Mouse (Mus musculus) kidney, postnatal 0 days (tissue): ENCODE measurements around the gene Dennd1a. TPM values are rescaled to one million over a fixed set of nuclear protein-coding genes. Genes with fewer than 3 reads are reported as not detected.

Source experiments
- ATAC-seq: fragments of 200-750 bp; cut with Nextera tagmentation; replicated peaks from 2 replicates; pipeline ENCODE4 v1.8.0; 2017; ENCODE audit warnings: low read depth, moderate number of reproducible peaks, moderate TSS enrichment, moderate library complexity; ENCODE audit not compliant: low FRiP score
- DNase-seq: peaks from one replicate; pipeline ENCODE4 v3.0.0-alpha.2; 2016; ENCODE audit warnings: low spot score
- H3K27ac ChIP-seq: fragments of 300-500 bp; sonication (generic); 2 replicates; pipeline ENCODE4 v1.5.1; 2014; ENCODE audit warnings: mild to moderate bottlenecking
- H3K27me3 ChIP-seq: fragments of 300-500 bp; sonication (generic); 2 replicates; pipeline ENCODE4 v1.6.1; 2014; ENCODE audit warnings: low read length, mixed read lengths; ENCODE audit not compliant: insufficient read depth
- H3K36me3 ChIP-seq: fragments of 300-500 bp; sonication (generic); 2 replicates; pipeline ENCODE4 v1.6.1; 2014; ENCODE audit warnings: low read length, mixed read lengths; ENCODE audit not compliant: insufficient read depth
- H3K4me1 ChIP-seq: fragments of 300-500 bp; sonication (generic); replicated peaks from 2 replicates; pipeline ENCODE4 v1.6.1; 2014; ENCODE audit warnings: antibody characterized with exemption, low read length, mixed read lengths; ENCODE audit not compliant: insufficient read depth
- H3K4me2 ChIP-seq: fragments of 300-500 bp; sonication (generic); 2 replicates; pipeline ENCODE4 v1.6.1; 2014; ENCODE audit warnings: mild to moderate bottlenecking, low read length, moderate library complexity, mixed read lengths
- H3K4me3 ChIP-seq: fragments of 300-500 bp; sonication (generic); replicated peaks from 2 replicates; pipeline ENCODE4 v1.5.1; 2014; ENCODE audit warnings: low read depth, low read length
- H3K9ac ChIP-seq: fragments of 300-500 bp; sonication (generic); 2 replicates; pipeline ENCODE4 v1.6.1; 2014; ENCODE audit warnings: low read depth, low read length
- H3K9me3 ChIP-seq: fragments of 300-500 bp; sonication (generic); replicated peaks from 2 replicates; pipeline ENCODE4 v1.6.1; 2016; ENCODE audit warnings: low read length, inconsistent platforms, mixed read lengths
- CTCF ChIP-seq: IDR thresholded peaks from 2 replicates; pipeline ENCODE4 v1.5.1; 2016; ENCODE audit warnings: antibody characterized with exemption, low read depth, mild to moderate bottlenecking, moderate library complexity
- WGBS: fragments of 180-500 bp; shearing (Covaris S2); extraction: QIAGEN DNeasy Blood & Tissue Kit; methylation state at CpG from one replicate; pipeline ENCODE4 v1.1.7; 2014; 5-methylcytosine and 5-hydroxymethylcytosine counted together
- polyA plus RNA-seq: library from polyadenylated mRNA; unstranded; fragments of >200 nt; fragmentation: Nextera tagmentation; extraction: Ambion mirVana; gene quantifications from 2 replicates; pipeline ENCODE4 v1.2.1, GENCODE M21; 2015

Gene Dennd1a
- polyA plus RNA-seq, 1 experiment from 2014 or later = 10.6 TPM

GRCm38 (mm10) chr2:37812401-37812800 lies 474.8 kb downstream of the Dennd1a start:
- Histone ChIP-seq H3K27me3 (no peaks in the 10 kb centered on the region), H3K36me3 (0 out of 2 replicates have a peak, but pooled peaks cover 7% of the 10 kb centered on the region), H3K9me3 (no peaks in the 10 kb centered on the region), H3K4me1 (no peaks in the 10 kb centered on the region), H3K4me3 (no peak overlapping the region), H3K9ac (no peak overlapping the region), H3K4me2 (no peak overlapping the region), H3K27ac (no peak overlapping the region)
- ATAC-seq = no peak
- no peak for DNase-seq
- no peak for TF ChIP-seq CTCF
- WGBS = 87% methylated on average over 5 of the region's 5 CpGs

GRCm38 (mm10) chr2:37811682-37812081 lies 475.5 kb downstream of the Dennd1a start:
- DNase-seq (no peak), ATAC-seq (no peak)
- Histone ChIP-seq H3K9me3 (no peaks in the 10 kb centered on the region), H3K4me1 (no peaks in the 10 kb centered on the region), H3K4me3 (no peak overlapping the region), H3K4me2 (no peak overlapping the region), H3K9ac (no peak overlapping the region), H3K36me3 (0 out of 2 replicates have a peak, but pooled peaks cover 7% of the 10 kb centered on the region), H3K27ac (no peak overlapping the region), H3K27me3 (no peaks in the 10 kb centered on the region)
- WGBS = 76% methylated on average over 2 of the region's 2 CpGs
- TF ChIP-seq CTCF = no peak

GRCm38 (mm10) chr2:37802610-37803212 lies 484.5 kb downstream of the Dennd1a start:
- no peak overlapping the region for H3K4me3 ChIP-seq
- no peak overlapping the region for H3K4me2 ChIP-seq
- peak; percentile 95 for TF ChIP-seq CTCF
- DNase-seq = peak; percentile 84
- no peak overlapping the region for H3K27ac ChIP-seq
- H3K9me3 ChIP-seq = no peaks in the 10 kb centered on the region
- no peaks in the 10 kb centered on the region for H3K36me3 ChIP-seq
- WGBS = 46% methylated on average over 4 of the region's 4 CpGs
- no peaks in the 10 kb centered on the region for H3K4me1 ChIP-seq
- peak; percentile 67 for ATAC-seq
- H3K27me3 ChIP-seq = no peaks in the 10 kb centered on the region
- H3K9ac ChIP-seq = no peak overlapping the region

- Histone ChIP-seq H3K9me3 (no peaks in the 10 kb centered on the region), H3K36me3 (no peaks in the 10 kb centered on the region), H3K4me1 (no peaks in the 10 kb centered on the region), H3K4me2 (no peak overlapping the region), H3K27me3 (no peaks in the 10 kb centered on the region), H3K4me3 (no peak overlapping the region), H3K9ac (no peak overlapping the region), H3K27ac (no peak overlapping the region)
- no peak for TF ChIP-seq CTCF
- 81% methylated on average over 4 of the region's 4 CpGs for WGBS
- no peak for ATAC-seq
- no peak for DNase-seq
Measured at GRCm38 (mm10) chr2:37801687-37802086, 485.5 kb downstream of the Dennd1a start.

- Histone ChIP-seq H3K4me1 (no peaks in the 10 kb centered on the region), H3K4me2 (no peak overlapping the region), H3K27me3 (no peaks in the 10 kb centered on the region), H3K9me3 (no peaks in the 10 kb centered on the region), H3K4me3 (no peak overlapping the region), H3K9ac (no peak overlapping the region), H3K27ac (no peak overlapping the region; the same call in 1 of the 2 replicates), H3K36me3 (no peaks in the 10 kb centered on the region)
- DNase-seq (no peak), ATAC-seq (no peak)
- 54% methylated on average over 6 of the region's 6 CpGs for WGBS
- TF ChIP-seq CTCF = no peak
Measured at GRCm38 (mm10) chr2:37799137-37799536, 488.1 kb downstream of the Dennd1a start.

- H3K4me1 ChIP-seq = no peaks in the 10 kb centered on the region
- ATAC-seq (no peak), DNase-seq (no peak)
- no peaks in the 10 kb centered on the region for H3K36me3 ChIP-seq
- 84% methylated on average over 4 of the region's 4 CpGs for WGBS
- H3K9me3 ChIP-seq = no peaks in the 10 kb centered on the region
- no peak overlapping the region for H3K27ac ChIP-seq
- no peak overlapping the region for H3K4me2 ChIP-seq
- no peak for TF ChIP-seq CTCF
- H3K4me3 ChIP-seq = no peak overlapping the region
- no peaks in the 10 kb centered on the region for H3K27me3 ChIP-seq
- H3K9ac ChIP-seq = no peak overlapping the region; the same call in 1 of the 2 replicates
Measured at GRCm38 (mm10) chr2:37797046-37797445, 490.1 kb downstream of the Dennd1a start.

- no peaks in the 10 kb centered on the region for H3K4me1 ChIP-seq
- no peaks in the 10 kb centered on the region for H3K9me3 ChIP-seq
- no peak for ATAC-seq
- H3K4me2 ChIP-seq = no peak overlapping the region
- DNase-seq = peak; percentile 34
- no peaks in the 10 kb centered on the region for H3K36me3 ChIP-seq
- no peaks in the 10 kb centered on the region for H3K27me3 ChIP-seq
- H3K9ac ChIP-seq = no peak overlapping the region
- 0 out of 2 replicates have a peak overlapping the region, but pooled peaks have one; percentile 55 for H3K27ac ChIP-seq
- WGBS = 5% methylated on average over 1 of the region's 1 CpGs
- no peak for TF ChIP-seq CTCF
- H3K4me3 ChIP-seq = no peak overlapping the region
Measured at GRCm38 (mm10) chr2:37796021-37796420, 491.2 kb downstream of the Dennd1a start.
